Mouse (Mus musculus): ENCODE data around the gene Zeb2. TPM values are rescaled to one million over a fixed set of nuclear protein-coding genes. Genes with fewer than 3 reads are reported as not detected.

The Zeb2 gene
- polyA plus RNA-seq, 1 experiment, result 46.5 TPM

- no peak for TF ChIP-seq CTCF (IDR thresholded peaks at IDR 0.05; ENCODE audit: borderline replicate concordance, extremely low read depth, insufficient read depth, insufficient read length)
- TF ChIP-seq POLR2A (IDR thresholded peaks at IDR 0.05; ENCODE audit: borderline replicate concordance, extremely low read depth, insufficient read depth, insufficient read length, poor library complexity, severe bottlenecking), result no peak
- DNase-seq (ENCODE audit: low read depth), result no peak
These were observed 23.7 kb downstream of the Zeb2 start for GRCm38 (mm10) chr2:45093479-45093878.

- TF ChIP-seq POLR2A (IDR thresholded peaks at IDR 0.05; ENCODE audit: borderline replicate concordance, extremely low read depth, insufficient read depth, insufficient read length, poor library complexity, severe bottlenecking), result no peak
- TF ChIP-seq CTCF (IDR thresholded peaks at IDR 0.05; ENCODE audit: borderline replicate concordance, extremely low read depth, insufficient read depth, insufficient read length), result no peak
- peak; percentile 72 for DNase-seq (ENCODE audit: low read depth)
These were observed 24.5 kb downstream of the Zeb2 start for GRCm38 (mm10) chr2:45092654-45093053.

- no peak for DNase-seq (ENCODE audit: low read depth)
- TF ChIP-seq POLR2A (IDR thresholded peaks at IDR 0.05; ENCODE audit: borderline replicate concordance, extremely low read depth, insufficient read depth, insufficient read length, poor library complexity, severe bottlenecking), result no peak
These were observed 26.5 kb downstream of the Zeb2 start for GRCm38 (mm10) chr2:45090529-45091297.

GRCm38 (mm10) chr2:45089251-45089530, 28.0 kb downstream of the Zeb2 start:
- DNase-seq (ENCODE audit: low read depth), result no peak
- TF ChIP-seq POLR2A (IDR thresholded peaks at IDR 0.05; ENCODE audit: borderline replicate concordance, extremely low read depth, insufficient read depth, insufficient read length, poor library complexity, severe bottlenecking) (no peak), CTCF (IDR thresholded peaks at IDR 0.05; ENCODE audit: borderline replicate concordance, extremely low read depth, insufficient read depth, insufficient read length) (no peak)

GRCm38 (mm10) chr2:45088435-45089250, 28.6 kb downstream of the Zeb2 start:
- DNase-seq (ENCODE audit: low read depth), result no peak
- TF ChIP-seq POLR2A (IDR thresholded peaks at IDR 0.05; ENCODE audit: borderline replicate concordance, extremely low read depth, insufficient read depth, insufficient read length, poor library complexity, severe bottlenecking), result no peak
- no peak; the same call in 1 of the 2 replicates for TF ChIP-seq CTCF (IDR thresholded peaks at IDR 0.05; ENCODE audit: borderline replicate concordance, extremely low read depth, insufficient read depth, insufficient read length)

GRCm38 (mm10) chr2:45087208-45087607, 30.0 kb downstream of the Zeb2 start:
- no peak for DNase-seq (ENCODE audit: low read depth)
- TF ChIP-seq CTCF (IDR thresholded peaks at IDR 0.05; ENCODE audit: borderline replicate concordance, extremely low read depth, insufficient read depth, insufficient read length), result no peak
- no peak for TF ChIP-seq POLR2A (IDR thresholded peaks at IDR 0.05; ENCODE audit: borderline replicate concordance, extremely low read depth, insufficient read depth, insufficient read length, poor library complexity, severe bottlenecking)

- TF ChIP-seq CTCF (IDR thresholded peaks at IDR 0.05; ENCODE audit: borderline replicate concordance, extremely low read depth, insufficient read depth, insufficient read length) (no peak), POLR2A (IDR thresholded peaks at IDR 0.05; ENCODE audit: borderline replicate concordance, extremely low read depth, insufficient read depth, insufficient read length, poor library complexity, severe bottlenecking) (no peak)
- DNase-seq (ENCODE audit: low read depth), result no peak
These were observed 31.5 kb downstream of the Zeb2 start for GRCm38 (mm10) chr2:45085653-45086052.

- no peak for TF ChIP-seq CTCF (IDR thresholded peaks at IDR 0.05; ENCODE audit: borderline replicate concordance, extremely low read depth, insufficient read depth, insufficient read length)
- no peak for TF ChIP-seq POLR2A (IDR thresholded peaks at IDR 0.05; ENCODE audit: borderline replicate concordance, extremely low read depth, insufficient read depth, insufficient read length, poor library complexity, severe bottlenecking)
- peak; percentile 70 for DNase-seq (ENCODE audit: low read depth)
These were observed 34.2 kb downstream of the Zeb2 start for GRCm38 (mm10) chr2:45083042-45083441.

GRCm38 (mm10) chr2:45081559-45081958, 35.6 kb downstream of the Zeb2 start:
- no peak for DNase-seq (ENCODE audit: low read depth)
- no peak for TF ChIP-seq CTCF (IDR thresholded peaks at IDR 0.05; ENCODE audit: borderline replicate concordance, extremely low read depth, insufficient read depth, insufficient read length)

- TF ChIP-seq CTCF (IDR thresholded peaks at IDR 0.05; ENCODE audit: borderline replicate concordance, extremely low read depth, insufficient read depth, insufficient read length), result no peak
- TF ChIP-seq POLR2A (IDR thresholded peaks at IDR 0.05; ENCODE audit: borderline replicate concordance, extremely low read depth, insufficient read depth, insufficient read length, poor library complexity, severe bottlenecking), result no peak
- DNase-seq (ENCODE audit: low read depth), result no peak
These were observed 39.2 kb downstream of the Zeb2 start for GRCm38 (mm10) chr2:45077938-45078487.

GRCm38 (mm10) chr2:45077383-45077782, 39.8 kb downstream of the Zeb2 start:
- DNase-seq (ENCODE audit: low read depth), result no peak
- no peak for TF ChIP-seq CTCF (IDR thresholded peaks at IDR 0.05; ENCODE audit: borderline replicate concordance, extremely low read depth, insufficient read depth, insufficient read length)
- no peak for TF ChIP-seq POLR2A (IDR thresholded peaks at IDR 0.05; ENCODE audit: borderline replicate concordance, extremely low read depth, insufficient read depth, insufficient read length, poor library complexity, severe bottlenecking)

GRCm38 (mm10) chr2:45073025-45073424, 44.2 kb downstream of the Zeb2 start:
- no peak for DNase-seq (ENCODE audit: low read depth)
- no peak for TF ChIP-seq CTCF (IDR thresholded peaks at IDR 0.05; ENCODE audit: borderline replicate concordance, extremely low read depth, insufficient read depth, insufficient read length)
- TF ChIP-seq POLR2A (IDR thresholded peaks at IDR 0.05; ENCODE audit: borderline replicate concordance, extremely low read depth, insufficient read depth, insufficient read length, poor library complexity, severe bottlenecking), result no peak
